Mouse (Mus musculus): ENCODE data around the gene Foxred2. TPM values are rescaled to one million over a fixed set of nuclear protein-coding genes. Genes with fewer than 3 reads are reported as not detected.

Gene Foxred2
- polyA plus RNA-seq, 1 experiment from 2014 or later, result 11.8 TPM

GRCm38 (mm10) chr15:77911065-77911464 is 45.5 kb downstream of the Foxred2 start:
- Histone ChIP-seq H3K9me3 (no peaks in the 10 kb centered on the region), H3K4me3 (no peak overlapping the region), H3K36me3 (replicated peaks) (peaks cover 8% of the 10 kb centered on the region; the same call in 1 of the 2 replicates), H3K4me2 (no peak overlapping the region), H3K27ac (no peak overlapping the region), H3K4me1 (no peaks in the 10 kb centered on the region), H3K27me3 (replicated peaks) (peaks cover 7% of the 10 kb centered on the region), H3K9ac (no peak overlapping the region)
- 10% methylated on average over 2 of the region's 2 CpGs for WGBS
- no peak for ATAC-seq (replicated peaks)

- no peak for ATAC-seq (replicated peaks)
- Histone ChIP-seq H3K4me3 (no peak overlapping the region), H3K4me1 (peaks cover 7% of the 10 kb centered on the region), H3K4me2 (no peak overlapping the region), H3K27ac (no peak overlapping the region), H3K36me3 (replicated peaks) (no peaks in the 10 kb centered on the region), H3K27me3 (replicated peaks) (peaks cover 8% of the 10 kb centered on the region), H3K9me3 (no peaks in the 10 kb centered on the region), H3K9ac (no peak overlapping the region)
- 67% methylated on average over 9 of the region's 9 CpGs for WGBS
Observed at GRCm38 (mm10) chr15:77907646-77908518, 48.6 kb downstream of the Foxred2 start.

GRCm38 (mm10) chr15:77906545-77906944 is 50.0 kb downstream of the Foxred2 start:
- peaks cover 7% of the 10 kb centered on the region for H3K4me1 ChIP-seq
- H3K9me3 ChIP-seq, result no peaks in the 10 kb centered on the region
- H3K4me2 ChIP-seq, result no peak overlapping the region
- H3K36me3 ChIP-seq (replicated peaks), result no peaks in the 10 kb centered on the region
- H3K27ac ChIP-seq, result no peak overlapping the region
- ATAC-seq (replicated peaks), result no peak
- H3K4me3 ChIP-seq, result no peak overlapping the region
- no peak overlapping the region for H3K9ac ChIP-seq
- WGBS, result 48% methylated on average over 10 of the region's 10 CpGs
- peaks cover 8% of the 10 kb centered on the region for H3K27me3 ChIP-seq (replicated peaks)

- no peak overlapping the region for H3K4me3 ChIP-seq
- H3K4me1 ChIP-seq, result peaks cover 7% of the 10 kb centered on the region
- H3K9me3 ChIP-seq, result no peaks in the 10 kb centered on the region
- no peak overlapping the region for H3K27ac ChIP-seq
- no peak for ATAC-seq (replicated peaks)
- no peaks in the 10 kb centered on the region for H3K36me3 ChIP-seq (replicated peaks)
- H3K4me2 ChIP-seq, result no peak overlapping the region
- H3K9ac ChIP-seq, result no peak overlapping the region
- 79% methylated on average over 8 of the region's 8 CpGs for WGBS
- H3K27me3 ChIP-seq (replicated peaks), result peaks cover 8% of the 10 kb centered on the region
Observed at GRCm38 (mm10) chr15:77906081-77906480, 50.4 kb downstream of the Foxred2 start.

- Histone ChIP-seq H3K27me3 (replicated peaks) (peaks cover 8% of the 10 kb centered on the region), H3K4me1 (peaks cover 7% of the 10 kb centered on the region), H3K4me3 (peak overlapping the region; percentile 33), H3K9me3 (no peaks in the 10 kb centered on the region), H3K27ac (no peak overlapping the region), H3K4me2 (peak overlapping the region; percentile 64), H3K9ac (peak overlapping the region; percentile 31; the same call in 1 of the 2 replicates), H3K36me3 (replicated peaks) (no peaks in the 10 kb centered on the region)
- WGBS, result 2% methylated on average over 26 of the region's 26 CpGs
- no peak for ATAC-seq (replicated peaks)
Observed at GRCm38 (mm10) chr15:77905275-77905970, 51.1 kb downstream of the Foxred2 start.

GRCm38 (mm10) chr15:77904363-77904892 is 52.1 kb downstream of the Foxred2 start:
- H3K4me3 ChIP-seq, result no peak overlapping the region
- 32% methylated on average over 12 of the region's 12 CpGs for WGBS
- no peaks in the 10 kb centered on the region for H3K36me3 ChIP-seq (replicated peaks)
- H3K27me3 ChIP-seq (replicated peaks), result peaks cover 8% of the 10 kb centered on the region
- H3K27ac ChIP-seq, result no peak overlapping the region
- ATAC-seq (replicated peaks), result no peak
- H3K9ac ChIP-seq, result no peak overlapping the region
- H3K4me1 ChIP-seq, result peaks cover 7% of the 10 kb centered on the region
- no peaks in the 10 kb centered on the region for H3K9me3 ChIP-seq
- H3K4me2 ChIP-seq, result no peak overlapping the region

- Histone ChIP-seq H3K27ac (no peak overlapping the region), H3K36me3 (replicated peaks) (no peaks in the 10 kb centered on the region)
- WGBS, result 61% methylated on average over 5 of the region's 5 CpGs
Observed at GRCm38 (mm10) chr15:77903176-77903575, 53.3 kb downstream of the Foxred2 start.

GRCm38 (mm10) chr15:77894926-77895325 is 61.6 kb downstream of the Foxred2 start:
- WGBS, result 90% methylated on average over 13 of the region's 14 CpGs
- Histone ChIP-seq H3K4me3 (no peak overlapping the region), H3K27me3 (replicated peaks) (no peaks in the 10 kb centered on the region), H3K4me2 (no peak overlapping the region), H3K36me3 (replicated peaks) (no peaks in the 10 kb centered on the region), H3K9me3 (no peaks in the 10 kb centered on the region), H3K9ac (no peak overlapping the region), H3K27ac (no peak overlapping the region), H3K4me1 (no peaks in the 10 kb centered on the region)
- ATAC-seq (replicated peaks), result no peak

More at GRCm38 (mm10) chr15:77903176-77903575, 53.3 kb downstream of the Foxred2 start:
- Histone ChIP-seq H3K4me1 (peaks cover 7% of the 10 kb centered on the region), H3K27me3 (replicated peaks) (peaks cover 8% of the 10 kb centered on the region), H3K4me2 (no peak overlapping the region), H3K9ac (no peak overlapping the region), H3K4me3 (no peak overlapping the region), H3K9me3 (no peaks in the 10 kb centered on the region)
- no peak for ATAC-seq (replicated peaks)

GRCm38 (mm10) chr15:77893292-77893691 is 63.2 kb downstream of the Foxred2 start:
- Histone ChIP-seq H3K4me3 (no peak overlapping the region), H3K4me1 (no peaks in the 10 kb centered on the region), H3K27ac (no peak overlapping the region), H3K4me2 (no peak overlapping the region), H3K36me3 (replicated peaks) (no peaks in the 10 kb centered on the region), H3K27me3 (replicated peaks) (no peaks in the 10 kb centered on the region), H3K9ac (no peak overlapping the region), H3K9me3 (no peaks in the 10 kb centered on the region)
- 70% methylated on average over 10 of the region's 10 CpGs for WGBS
- no peak for ATAC-seq (replicated peaks)

GRCm38 (mm10) chr15:77892420-77892819 is 64.1 kb downstream of the Foxred2 start:
- Histone ChIP-seq H3K4me1 (no peaks in the 10 kb centered on the region), H3K4me2 (no peak overlapping the region), H3K27ac (no peak overlapping the region), H3K36me3 (replicated peaks) (no peaks in the 10 kb centered on the region), H3K9me3 (no peaks in the 10 kb centered on the region), H3K4me3 (no peak overlapping the region), H3K9ac (no peak overlapping the region), H3K27me3 (replicated peaks) (no peaks in the 10 kb centered on the region)
- no peak for ATAC-seq (replicated peaks)
- 85% methylated on average over 10 of the region's 10 CpGs for WGBS

- Histone ChIP-seq H3K27me3 (replicated peaks) (no peaks in the 10 kb centered on the region), H3K4me3 (no peak overlapping the region), H3K36me3 (replicated peaks) (no peaks in the 10 kb centered on the region), H3K27ac (no peak overlapping the region), H3K4me2 (no peak overlapping the region), H3K9ac (no peak overlapping the region), H3K4me1 (no peaks in the 10 kb centered on the region), H3K9me3 (no peaks in the 10 kb centered on the region)
- 89% methylated on average over 8 of the region's 8 CpGs for WGBS
- ATAC-seq (replicated peaks), result no peak
Observed at GRCm38 (mm10) chr15:77891766-77892165, 64.8 kb downstream of the Foxred2 start.

All from midbrain, embryonic 15.5 days (tissue).